Mouse (Mus musculus): ENCODE measurements at regions not wholly inside any gene's neighbourhood (a gene's known extent, or its start where the extent isn't known, plus 50 kb on each side); places are given as distances from the start of the nearest gene placed in this dataset.

DNA sequence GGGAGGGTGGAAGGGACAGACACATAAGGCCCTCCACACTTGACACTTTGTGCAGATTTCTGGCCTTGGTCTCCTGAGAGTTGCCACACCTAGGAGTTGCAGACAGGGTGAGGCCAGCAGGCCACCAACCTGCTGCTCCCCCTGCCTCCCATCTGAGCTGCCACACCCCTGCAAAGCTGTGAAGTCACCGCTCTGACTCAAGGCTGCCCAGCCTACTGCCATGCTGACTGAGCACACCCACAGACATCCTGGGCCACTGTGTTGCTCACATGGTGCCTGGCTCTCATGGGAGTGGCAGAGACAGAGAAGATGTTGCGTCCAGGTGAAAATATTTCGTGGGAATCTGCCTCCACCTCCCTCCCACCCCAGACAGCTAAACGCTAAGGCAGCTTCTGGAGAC, 150.3 kb downstream of the Tfap2c start:
- no peak for DNase-seq (ENCODE audit: low read depth)

DNA sequence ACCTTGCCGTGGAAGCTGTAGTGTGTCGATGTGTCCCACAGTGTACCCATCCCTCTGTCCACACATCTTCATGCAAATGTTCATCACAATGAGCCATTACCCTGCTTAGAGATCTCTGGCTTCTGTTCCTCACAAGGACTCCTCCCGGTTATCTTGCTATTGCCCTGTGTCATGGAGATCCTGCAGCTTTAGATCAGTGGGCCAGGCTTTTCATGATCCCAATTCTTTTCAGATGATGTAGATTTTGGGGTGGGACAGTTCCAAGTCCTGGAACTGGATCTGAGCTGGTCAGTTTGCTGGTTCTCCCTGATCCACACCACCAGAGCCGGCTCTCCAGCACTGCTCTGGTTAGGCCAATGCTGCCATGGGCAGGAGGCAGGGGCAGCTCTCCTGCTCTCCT, 161.2 kb downstream of the Tfap2c start:
- DNase-seq (ENCODE audit: low read depth): no peak

DNA sequence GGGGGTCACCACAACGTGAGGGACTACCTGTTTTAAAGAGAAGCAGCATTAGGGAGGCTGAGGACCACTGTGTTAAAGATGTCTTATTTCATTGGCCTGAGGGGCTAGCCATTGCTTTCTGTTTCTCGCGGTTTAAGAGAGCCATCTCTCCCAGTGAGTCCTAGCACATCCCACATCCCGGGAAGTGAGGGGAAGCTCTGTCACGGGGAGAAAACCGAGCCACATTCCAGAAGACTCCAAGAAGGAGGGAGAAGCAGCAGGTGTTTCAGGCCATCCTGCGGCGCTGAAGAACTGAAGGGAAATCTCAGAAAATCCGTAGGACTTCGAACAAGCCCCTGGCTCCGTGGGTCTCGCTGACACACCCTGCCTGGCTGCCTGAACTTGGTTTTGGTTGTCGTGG, 177.3 kb downstream of the Tfap2c start:
- no peak for DNase-seq (ENCODE audit: low read depth)

DNA sequence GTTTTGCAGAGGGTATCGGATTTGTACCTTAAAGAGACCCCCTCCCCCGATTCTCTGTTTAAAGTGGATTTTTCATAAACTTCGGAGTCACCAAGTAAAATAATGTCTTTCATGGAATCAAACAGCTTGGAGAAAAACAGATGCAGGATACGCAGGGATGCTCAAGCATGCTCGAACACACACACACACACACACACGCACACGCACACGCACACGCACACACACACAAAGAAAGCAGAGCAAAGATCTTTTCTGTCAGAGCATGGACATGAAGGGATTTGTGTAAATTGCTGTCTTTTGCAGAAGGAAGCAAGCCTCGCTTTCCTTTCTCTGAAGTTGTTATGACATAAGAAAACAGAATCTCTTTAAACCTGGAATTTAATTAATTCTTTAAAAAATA, 178.2 kb downstream of the Tfap2c start:
- DNase-seq (ENCODE audit: low read depth): no peak

GRCm38 (mm10) chr2:172728240-172728821, 178.9 kb downstream of the Tfap2c start:
- DNase-seq (ENCODE audit: low read depth): no peak

DNA sequence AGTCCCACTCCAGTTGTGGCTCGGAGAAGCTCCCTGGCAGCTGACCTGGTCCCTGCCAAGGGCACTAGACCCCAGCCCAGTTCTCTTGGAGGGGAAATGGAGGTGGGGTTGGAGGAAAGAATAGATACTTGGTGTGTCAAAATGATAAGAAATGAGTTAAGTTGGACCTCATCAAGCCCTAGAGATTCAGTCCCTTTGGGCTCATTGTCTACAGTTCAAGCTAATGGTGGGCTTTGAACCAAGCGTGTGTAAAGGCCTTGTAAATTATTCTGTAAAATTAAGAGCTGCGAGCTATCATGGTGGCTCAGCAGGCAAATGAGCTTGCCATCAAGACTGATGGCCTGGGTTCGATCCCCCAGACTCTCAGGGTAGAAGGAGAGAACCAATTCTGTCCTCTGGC, 179.8 kb downstream of the Tfap2c start:
- DNase-seq (ENCODE audit: low read depth): no peak

DNA sequence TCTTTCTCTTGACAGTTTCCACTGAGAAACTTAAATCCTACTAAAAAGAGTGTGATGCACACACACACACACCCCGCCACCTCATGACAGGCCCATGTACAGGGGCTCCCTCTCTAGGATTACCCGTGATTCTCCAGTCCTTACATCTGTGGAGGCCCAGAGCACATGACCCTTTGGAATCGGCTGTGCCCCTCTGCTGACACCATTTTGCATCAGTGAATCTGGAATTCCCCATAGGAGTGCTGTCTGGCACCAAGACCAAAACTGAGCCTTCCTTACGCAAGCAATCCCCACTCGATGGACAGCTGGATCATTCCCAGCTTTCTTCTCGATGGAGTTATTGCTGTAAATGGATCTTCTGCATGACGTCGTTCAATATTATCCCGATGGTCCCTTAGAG, 180.3 kb downstream of the Tfap2c start:
- DNase-seq (ENCODE audit: low read depth): no peak

GRCm38 (mm10) chr2:172731408-172731807, 182.0 kb downstream of the Tfap2c start:
- no peak for DNase-seq (ENCODE audit: low read depth)

DNA sequence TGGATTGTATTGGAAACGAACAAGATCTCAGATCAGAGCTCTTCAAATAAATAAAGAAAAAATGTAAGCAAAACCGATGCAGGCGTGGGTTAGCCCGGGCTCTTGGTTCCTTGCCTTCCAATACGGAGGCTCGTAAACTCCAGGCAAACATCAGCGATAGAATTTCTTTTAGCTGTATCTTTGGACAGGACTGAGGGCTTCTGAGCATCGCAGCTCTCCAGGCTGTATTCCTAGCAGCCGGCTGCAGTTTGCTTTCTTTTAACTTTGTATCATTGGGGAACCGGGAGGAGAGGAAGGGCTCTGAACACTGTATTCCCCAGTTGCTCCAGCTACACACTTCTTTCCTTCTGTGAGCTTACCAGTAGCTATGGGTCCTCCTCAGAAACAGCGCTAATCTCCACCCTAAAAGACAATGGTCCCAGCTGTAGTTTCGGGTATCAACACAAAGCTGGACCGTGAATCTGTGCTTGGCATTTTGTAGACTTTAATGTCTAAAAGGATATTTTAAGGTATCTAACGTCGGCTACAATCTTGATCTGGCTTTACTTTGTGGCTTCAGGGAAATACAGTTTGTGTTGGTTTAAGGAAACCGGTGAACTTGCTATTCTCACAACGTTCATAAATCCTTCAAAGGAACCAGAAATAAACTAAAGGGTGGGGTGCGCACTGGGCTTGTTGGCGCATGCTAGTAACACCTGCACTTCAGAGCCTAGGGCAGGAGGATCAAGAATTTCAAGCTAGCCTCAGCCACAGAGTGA, 183.2 kb downstream of the Tfap2c start:
- DNase-seq (ENCODE audit: low read depth): no peak

DNA sequence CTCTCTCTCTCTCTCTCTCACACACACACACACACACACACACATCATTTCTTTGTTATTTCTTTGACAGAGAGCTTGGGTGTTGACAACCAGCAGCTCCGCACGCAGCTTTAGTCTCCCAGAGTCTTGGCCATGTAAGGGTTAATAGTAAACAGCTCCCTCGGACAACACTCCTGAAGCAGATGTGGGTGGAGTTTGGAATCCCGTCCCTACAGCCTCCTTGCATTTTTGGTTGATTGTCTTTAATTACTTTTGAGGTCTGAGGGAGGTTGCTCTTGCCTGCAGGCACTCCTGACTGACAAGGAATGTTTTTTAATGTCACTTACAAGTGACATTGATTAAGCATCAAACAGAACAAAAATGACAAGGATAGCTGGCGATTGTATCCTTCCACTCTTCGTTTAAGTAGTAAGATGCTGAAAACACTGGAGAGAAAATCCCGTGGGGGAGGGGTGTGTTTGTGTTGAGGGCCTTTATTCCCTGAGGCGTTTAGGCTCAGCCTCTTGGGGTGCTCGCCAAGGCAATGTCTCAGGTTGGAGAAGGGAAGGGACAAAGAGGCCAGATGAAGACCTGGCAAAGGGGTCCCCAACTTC, 184.1 kb downstream of the Tfap2c start:
- DNase-seq (ENCODE audit: low read depth): no peak

- no peak for DNase-seq (ENCODE audit: low read depth)
Observed at GRCm38 (mm10) chr2:172735621-172736020, 186.2 kb downstream of the Tfap2c start.

- DNase-seq (ENCODE audit: low read depth): no peak
Observed at GRCm38 (mm10) chr2:172739041-172739491, 189.7 kb downstream of the Tfap2c start.

DNA sequence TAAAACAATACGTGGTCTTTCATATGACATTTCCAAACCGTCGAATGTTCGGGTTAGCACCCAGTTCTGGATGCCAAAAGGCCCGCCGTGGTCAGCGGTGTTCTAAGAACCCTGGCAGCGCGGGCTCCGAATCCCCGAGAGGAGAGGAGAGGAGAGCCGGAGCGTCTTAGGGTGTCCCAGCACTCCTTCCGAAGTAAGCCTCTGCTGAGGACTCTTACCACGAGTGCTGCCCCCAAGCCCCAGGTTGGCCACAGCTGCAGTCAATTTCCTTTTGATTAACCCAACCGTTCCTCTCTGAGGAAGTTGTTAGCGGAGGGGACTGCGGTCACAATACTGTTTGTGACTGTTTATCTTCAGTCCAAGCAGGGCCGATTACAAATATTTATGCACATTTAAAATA, 190.1 kb downstream of the Tfap2c start:
- DNase-seq (ENCODE audit: low read depth): no peak

DNA sequence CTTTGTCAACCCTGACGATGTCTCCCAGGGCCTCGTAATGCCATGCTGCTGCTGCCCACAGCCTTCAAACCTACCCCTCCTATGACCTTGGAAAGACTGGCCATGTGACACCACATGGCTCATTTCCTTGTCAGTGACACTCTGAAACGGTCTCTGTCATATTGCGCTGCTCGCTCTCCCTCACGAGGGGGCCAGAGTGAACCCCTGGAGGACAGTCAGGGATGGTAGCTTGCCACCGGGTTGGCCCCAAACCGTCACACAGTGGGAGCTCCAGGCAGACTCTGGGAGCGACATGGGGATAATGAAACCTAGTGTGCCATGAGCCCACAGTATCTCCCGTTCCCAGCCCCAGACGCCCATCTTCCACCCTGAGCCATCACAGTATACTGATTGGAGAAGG, 188.8 kb downstream of the Bmp7 start:
- DNase-seq (ENCODE audit: low read depth): no peak

GRCm38 (mm10) chr2:172755686-172756471, 184.2 kb downstream of the Bmp7 start:
- no peak for DNase-seq (ENCODE audit: low read depth)

DNA sequence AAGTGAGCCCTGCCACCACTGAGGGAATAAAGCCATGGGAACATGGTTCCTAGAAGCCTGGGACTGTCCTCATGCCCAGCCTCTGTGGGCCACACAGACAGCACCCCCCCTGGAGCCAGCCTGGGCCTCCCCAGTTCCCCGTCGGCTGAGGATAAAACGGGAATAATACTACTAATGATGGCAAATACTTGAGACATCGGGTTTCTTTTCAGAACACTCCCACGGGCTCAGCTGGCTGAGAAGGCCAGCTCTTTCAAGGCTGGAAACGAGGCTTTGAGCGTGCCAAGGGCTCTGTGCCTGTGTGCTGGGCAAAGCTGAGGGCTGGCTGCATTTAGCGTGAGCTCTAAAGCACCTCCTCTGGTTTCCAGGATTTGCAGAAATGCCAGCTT, 183.7 kb downstream of the Bmp7 start:
- no peak for DNase-seq (ENCODE audit: low read depth)

DNA sequence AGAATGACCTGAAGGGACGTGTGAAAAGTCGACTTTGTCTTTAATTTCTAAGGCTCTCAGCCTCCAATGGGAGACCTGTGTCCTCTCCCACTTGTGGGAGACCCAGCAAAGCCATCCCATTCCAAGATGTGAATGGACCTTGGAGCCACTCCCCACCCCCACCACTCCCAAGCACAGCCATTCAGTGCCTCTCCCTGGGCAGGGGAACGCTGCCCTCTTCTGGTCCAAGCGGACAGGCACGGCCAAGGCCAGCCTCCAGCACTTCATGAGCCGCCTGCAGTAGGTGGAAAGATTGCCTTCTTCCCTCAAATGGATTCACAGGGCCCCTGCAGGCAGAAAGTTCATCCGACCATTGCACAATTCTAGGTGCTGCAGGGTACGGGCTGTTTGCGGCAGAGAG, 181.6 kb downstream of the Bmp7 start:
- DNase-seq (ENCODE audit: low read depth): no peak

GRCm38 (mm10) chr2:172765260-172765659, 174.9 kb downstream of the Bmp7 start:
- no peak for DNase-seq (ENCODE audit: low read depth)

DNA sequence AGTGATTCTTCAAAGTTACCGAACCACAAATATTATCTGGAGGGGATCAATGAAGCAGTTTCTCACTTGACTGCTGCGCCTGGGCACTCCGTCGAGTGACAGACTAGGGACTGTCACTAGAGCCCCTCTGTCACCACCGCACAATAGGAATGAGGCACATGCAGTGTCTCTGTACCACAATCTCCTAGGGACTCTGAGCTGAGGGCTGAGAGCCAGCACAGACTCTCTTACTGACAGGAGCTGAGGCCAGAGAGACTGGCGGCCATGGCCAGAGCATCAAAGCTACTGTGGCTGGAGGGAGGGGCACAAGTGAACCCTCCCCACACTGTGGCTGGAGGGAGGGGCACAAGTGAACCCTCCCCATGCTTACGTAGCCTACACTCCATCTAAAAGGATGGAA, 173.7 kb downstream of the Bmp7 start:
- no peak for DNase-seq (ENCODE audit: low read depth)

- no peak for DNase-seq (ENCODE audit: low read depth)
Observed at GRCm38 (mm10) chr2:172768756-172769155, 171.4 kb downstream of the Bmp7 start.

GRCm38 (mm10) chr2:172770061-172770460, 170.1 kb downstream of the Bmp7 start:
- DNase-seq (ENCODE audit: low read depth): no peak

DNA sequence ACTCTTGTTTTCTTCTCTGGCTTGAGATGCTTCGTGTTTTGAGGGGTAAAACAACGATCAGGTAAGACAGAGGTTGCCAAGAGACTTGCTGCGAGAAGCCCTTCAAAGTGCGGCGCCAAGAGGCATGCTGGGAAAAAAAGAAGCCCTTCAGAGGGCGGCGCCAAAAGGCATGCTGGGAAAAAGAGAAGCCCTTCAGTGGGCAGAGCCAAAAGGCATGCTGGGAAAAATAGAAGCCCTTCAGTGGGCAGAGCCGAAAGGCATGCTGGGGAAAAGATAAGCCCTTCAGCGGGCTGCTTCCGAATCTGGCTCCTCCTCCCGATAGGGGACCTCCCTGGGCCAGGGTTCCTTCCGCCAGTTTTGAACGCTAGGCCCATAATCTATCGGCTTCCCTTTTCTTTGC, 169.5 kb downstream of the Bmp7 start:
- DNase-seq (ENCODE audit: low read depth): no peak

- DNase-seq (ENCODE audit: low read depth): peak; percentile 67
Observed at GRCm38 (mm10) chr2:172773176-172773575, 166.9 kb downstream of the Bmp7 start.
